Mouse (Mus musculus) hindbrain, embryonic 16.5 days (tissue): Measurements from ENCODE around the gene Atf7. TPM values are rescaled to one million over a fixed set of nuclear protein-coding genes. Genes with fewer than 3 reads are reported as not detected.
A peak's percentile ranks its signal among the peaks of the same experiment; 100 is the strongest.

Experiments
- ATAC-seq: fragments of 200-750 bp; cut with Nextera tagmentation; 2 replicates; pipeline ENCODE4 v1.8.0; 2017; ENCODE audit warnings: moderate TSS enrichment, moderate library complexity
- H3K27ac ChIP-seq: fragments of 300-500 bp; sonication (generic); 2 replicates; pipeline ENCODE4 v1.5.1; 2014; ENCODE audit warnings: low read depth, mild to moderate bottlenecking, control low read depth, low read length, moderate library complexity
- H3K27me3 ChIP-seq: fragments of 300-500 bp; sonication (generic); replicated peaks from 2 replicates; pipeline ENCODE4 v1.6.1; 2014; ENCODE audit warnings: low read length; ENCODE audit not compliant: control insufficient read depth, insufficient read depth
- H3K36me3 ChIP-seq: fragments of 300-500 bp; sonication (generic); 2 replicates; pipeline ENCODE4 v1.6.1; 2014; ENCODE audit warnings: mild to moderate bottlenecking, low read length, moderate library complexity, mixed read lengths; ENCODE audit not compliant: control insufficient read depth, insufficient read depth
- H3K4me1 ChIP-seq: fragments of 300-500 bp; sonication (generic); 2 replicates; pipeline ENCODE4 v1.6.1; 2014; ENCODE audit warnings: low read depth, low read length; ENCODE audit not compliant: control insufficient read depth, insufficient read depth
- H3K4me2 ChIP-seq: fragments of 300-500 bp; sonication (generic); 2 replicates; pipeline ENCODE4 v1.6.1; 2014; ENCODE audit warnings: mild to moderate bottlenecking, low read length, control low read depth, moderate library complexity
- H3K4me3 ChIP-seq: fragments of 300-500 bp; sonication (generic); 2 replicates; pipeline ENCODE4 v1.5.1; 2014; ENCODE audit warnings: mild to moderate bottlenecking, low read length, control low read depth, moderate library complexity
- H3K9ac ChIP-seq: fragments of 300-500 bp; sonication (generic); 2 replicates; pipeline ENCODE4 v1.6.1; 2014; ENCODE audit warnings: low read depth, mild to moderate bottlenecking, control low read depth, low read length, moderate library complexity
- H3K9me3 ChIP-seq: fragments of 300-500 bp; sonication (generic); 2 replicates; pipeline ENCODE4 v1.6.1; 2014; ENCODE audit warnings: mild to moderate bottlenecking, low read length, moderate library complexity; ENCODE audit not compliant: control insufficient read depth
- WGBS: fragments of 180-500 bp; shearing (Covaris S2); extraction: QIAGEN DNeasy Blood & Tissue Kit; methylation state at CpG from one replicate; pipeline ENCODE4 v1.1.7; 2014; 5-methylcytosine and 5-hydroxymethylcytosine counted together
- polyA plus RNA-seq: library from polyadenylated mRNA; unstranded; fragments of >200 nt; fragmentation: Nextera tagmentation; extraction: Ambion mirVana; gene quantifications from 2 replicates; pipeline ENCODE4 v1.2.1, GENCODE M21; 2015

The Atf7 gene
- polyA plus RNA-seq: 16.5 and 20.6 TPM in 2 replicates

GRCm38 (mm10) chr15:102624970-102625686 lies at the start of gene Atf7, which contains the start of gene Gm28047:
TSS of gene Atf7 (minus strand) at chr15:102625464.
TSS of gene Gm28047 (minus strand) at chr15:102625067.
- Histone ChIP-seq H3K4me3 (peak within 1 kb of the TSS; percentile 82), H3K9ac (peak within 1 kb of the TSS; percentile 83), H3K36me3 (no peaks in the 10 kb centered on the region), H3K4me2 (peak within 1 kb of the TSS; percentile 79), H3K9me3 (no peaks in the 10 kb centered on the region), H3K27me3 (no peaks in the 10 kb centered on the region), H3K4me1 (peaks cover 14% of the 10 kb centered on the region), H3K27ac (peak within 1 kb of the TSS; percentile 99)
- WGBS: under 1% methylated on average over 51 of the region's 51 CpGs
- peak; percentile 99 for ATAC-seq

- peaks cover 24% of the 10 kb centered on the region for H3K4me1 ChIP-seq
- H3K27ac ChIP-seq: peak overlapping the region; percentile 97
- no peak overlapping the region for H3K9ac ChIP-seq
- H3K4me3 ChIP-seq: peak overlapping the region; percentile 11
- WGBS: 2% methylated on average over 10 of the region's 10 CpGs
- no peaks in the 10 kb centered on the region for H3K9me3 ChIP-seq
- ATAC-seq: peak; percentile 66
- no peaks in the 10 kb centered on the region for H3K27me3 ChIP-seq
- peak overlapping the region; percentile 74 for H3K4me2 ChIP-seq
- H3K36me3 ChIP-seq: no peaks in the 10 kb centered on the region
Measured at GRCm38 (mm10) chr15:102673548-102673947, 48.3 kb upstream of the Atf7 start.

GRCm38 (mm10) chr15:102672215-102673071 lies 47.2 kb upstream of the Atf7 start, which contains the start of gene Atp5g2:
TSS of gene Atp5g2 (minus strand) at chr15:102672352.
- no peak for ATAC-seq
- Histone ChIP-seq H3K36me3 (no peaks in the 10 kb centered on the region; the same call in 1 of the 2 replicates), H3K27me3 (no peaks in the 10 kb centered on the region), H3K4me2 (peak within 1 kb of the TSS; percentile 74), H3K4me1 (peaks cover 24% of the 10 kb centered on the region), H3K4me3 (peak within 1 kb of the TSS; percentile 47), H3K9me3 (no peaks in the 10 kb centered on the region), H3K27ac (peak within 1 kb of the TSS; percentile 97), H3K9ac (peak within 1 kb of the TSS; percentile 76)
- WGBS: 3% methylated on average over 37 of the region's 37 CpGs

GRCm38 (mm10) chr15:102671721-102672214 lies 46.5 kb upstream of the Atf7 start:
- ATAC-seq: peak; percentile 56
- WGBS: under 1% methylated on average over 29 of the region's 34 CpGs
- no peaks in the 10 kb centered on the region for H3K27me3 ChIP-seq

GRCm38 (mm10) chr15:102670767-102671575 lies 45.7 kb upstream of the Atf7 start:
- H3K4me3 ChIP-seq: peak overlapping the region; percentile 53
- peak overlapping the region; percentile 74 for H3K4me2 ChIP-seq
- ATAC-seq: peak; percentile 93
- peak overlapping the region; percentile 97 for H3K27ac ChIP-seq
- H3K9ac ChIP-seq: peak overlapping the region; percentile 83
- H3K36me3 ChIP-seq: peaks cover 4% of the 10 kb centered on the region; the same call in 1 of the 2 replicates
- no peaks in the 10 kb centered on the region for H3K9me3 ChIP-seq
- H3K4me1 ChIP-seq: peaks cover 24% of the 10 kb centered on the region
- H3K27me3 ChIP-seq: no peaks in the 10 kb centered on the region
- WGBS: under 1% methylated on average over 53 of the region's 53 CpGs

More at GRCm38 (mm10) chr15:102671721-102672214, 46.5 kb upstream of the Atf7 start:
- peaks cover 24% of the 10 kb centered on the region for H3K4me1 ChIP-seq
- peaks cover 4% of the 10 kb centered on the region; the same call in 1 of the 2 replicates for H3K36me3 ChIP-seq
- H3K4me3 ChIP-seq: peak overlapping the region; percentile 47
- peak overlapping the region; percentile 76 for H3K9ac ChIP-seq
- peak overlapping the region; percentile 97 for H3K27ac ChIP-seq
- H3K9me3 ChIP-seq: no peaks in the 10 kb centered on the region
- H3K4me2 ChIP-seq: peak overlapping the region; percentile 74

GRCm38 (mm10) chr15:102670281-102670680 lies 45.0 kb upstream of the Atf7 start:
- ATAC-seq: no peak; the same call in 1 of the 2 replicates

GRCm38 (mm10) chr15:102669571-102669970 lies 44.3 kb upstream of the Atf7 start:
- Histone ChIP-seq H3K4me2 (peak overlapping the region; percentile 66; the same call in 1 of the 2 replicates), H3K4me1 (peaks cover 24% of the 10 kb centered on the region), H3K4me3 (no peak overlapping the region), H3K9ac (no peak overlapping the region), H3K9me3 (no peaks in the 10 kb centered on the region), H3K27me3 (no peaks in the 10 kb centered on the region), H3K27ac (no peak overlapping the region), H3K36me3 (peaks cover 10% of the 10 kb centered on the region)
- 90% methylated on average over 8 of the region's 8 CpGs for WGBS
- no peak for ATAC-seq

More at GRCm38 (mm10) chr15:102670281-102670680, 45.0 kb upstream of the Atf7 start:
- Histone ChIP-seq H3K36me3 (peaks cover 8% of the 10 kb centered on the region; the same call in 1 of the 2 replicates), H3K9ac (peak overlapping the region; percentile 83), H3K4me1 (peaks cover 24% of the 10 kb centered on the region), H3K27ac (peak overlapping the region; percentile 91), H3K4me2 (peak overlapping the region; percentile 66), H3K9me3 (no peaks in the 10 kb centered on the region), H3K27me3 (no peaks in the 10 kb centered on the region), H3K4me3 (peak overlapping the region; percentile 53)
- 9% methylated on average over 6 of the region's 6 CpGs for WGBS

- H3K4me2 ChIP-seq: no peak overlapping the region
- H3K4me1 ChIP-seq: 0 out of 2 replicates have a peak, but pooled peaks cover 5% of the 10 kb centered on the region
- no peak overlapping the region for H3K4me3 ChIP-seq
- no peaks in the 10 kb centered on the region for H3K9me3 ChIP-seq
- H3K27me3 ChIP-seq: no peaks in the 10 kb centered on the region
- H3K27ac ChIP-seq: no peak overlapping the region
- 57% methylated on average over 4 of the region's 4 CpGs for WGBS
- no peak for ATAC-seq
- no peak overlapping the region for H3K9ac ChIP-seq
- H3K36me3 ChIP-seq: peaks cover 25% of the 10 kb centered on the region
Measured at GRCm38 (mm10) chr15:102665494-102665893, 40.2 kb upstream of the Atf7 start.
